Mouse (Mus musculus) ovary, postnatal 36 days (tissue): ENCODE data around the gene Itga3.

Source experiments
- DNase-seq: peaks from one replicate; pipeline ENCODE4 v3.0.0; 2022; ENCODE audit warnings: low spot score, mixed read lengths

Itga3 gene

GRCm38 (mm10) chr11:95096608-95097373 is 20.2 kb upstream of the Itga3 start:
- no peak for DNase-seq

- DNase-seq = no peak
Observed at GRCm38 (mm10) chr11:95095596-95095995, 19.0 kb upstream of the Itga3 start.

DNA sequence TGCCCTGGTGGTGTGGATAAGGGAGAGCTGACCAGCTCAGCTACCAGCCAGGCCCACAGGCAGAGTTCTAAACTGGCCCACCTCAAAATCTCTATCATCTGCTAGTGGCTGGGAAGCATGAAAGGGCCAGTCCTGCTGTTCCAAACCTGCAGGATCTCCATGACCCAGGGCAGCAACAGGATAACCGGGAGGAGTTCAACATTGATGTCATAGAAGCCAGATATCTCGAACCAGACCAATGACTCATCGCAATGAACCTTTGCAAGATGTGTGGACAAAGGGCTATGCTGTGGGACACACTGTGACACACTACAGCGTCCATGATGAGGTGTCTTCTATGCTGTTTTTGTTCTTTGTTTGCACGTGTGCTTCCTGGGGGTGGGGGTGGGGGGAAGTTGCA is 16.5 kb upstream of the Itga3 start:
- DNase-seq = no peak

DNA sequence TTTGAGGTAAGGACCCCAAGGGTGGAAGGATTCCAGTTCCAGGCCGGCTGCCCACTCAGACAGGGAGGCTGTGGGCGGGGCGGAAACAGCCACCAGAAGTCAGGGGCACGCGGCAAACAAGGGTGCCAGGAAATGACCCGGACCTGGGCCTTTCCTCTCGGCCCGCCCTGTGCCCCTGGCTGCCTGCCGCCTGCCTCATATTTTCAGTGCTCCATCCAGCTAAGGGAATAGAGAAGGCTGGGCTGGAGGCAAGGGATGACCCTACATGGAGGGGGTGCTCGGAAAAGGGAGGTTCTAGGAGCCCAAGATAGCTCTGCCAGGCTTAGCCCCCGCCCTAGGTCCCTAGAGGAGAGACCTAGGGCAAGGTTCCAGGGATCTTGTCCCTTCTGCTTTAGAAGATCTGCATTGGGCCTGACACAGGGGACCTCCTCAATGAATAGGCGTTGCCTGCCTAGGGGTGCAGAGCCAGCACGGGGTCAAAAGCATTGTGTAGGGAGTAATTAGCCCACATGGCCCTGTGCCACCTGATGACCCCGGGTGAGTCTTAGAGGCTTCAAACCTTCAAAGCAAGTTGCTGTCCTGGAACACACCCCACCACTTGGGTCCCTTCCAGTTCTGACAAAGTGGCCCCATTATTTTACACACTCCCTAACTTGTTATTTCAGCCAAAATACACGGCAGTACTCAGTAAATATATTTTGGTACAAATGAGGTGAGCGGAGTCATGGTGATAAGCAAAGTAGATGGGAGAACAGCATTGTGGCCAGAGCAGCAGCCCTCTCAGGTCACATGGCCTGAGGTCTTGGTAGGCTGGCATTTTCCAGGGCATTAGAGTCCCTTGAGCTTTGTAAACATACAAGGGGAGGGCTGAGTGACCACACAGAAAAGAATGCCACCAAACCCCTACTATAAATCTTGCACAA is 12.5 kb upstream of the Itga3 start:
- DNase-seq = peak; percentile 31

DNA sequence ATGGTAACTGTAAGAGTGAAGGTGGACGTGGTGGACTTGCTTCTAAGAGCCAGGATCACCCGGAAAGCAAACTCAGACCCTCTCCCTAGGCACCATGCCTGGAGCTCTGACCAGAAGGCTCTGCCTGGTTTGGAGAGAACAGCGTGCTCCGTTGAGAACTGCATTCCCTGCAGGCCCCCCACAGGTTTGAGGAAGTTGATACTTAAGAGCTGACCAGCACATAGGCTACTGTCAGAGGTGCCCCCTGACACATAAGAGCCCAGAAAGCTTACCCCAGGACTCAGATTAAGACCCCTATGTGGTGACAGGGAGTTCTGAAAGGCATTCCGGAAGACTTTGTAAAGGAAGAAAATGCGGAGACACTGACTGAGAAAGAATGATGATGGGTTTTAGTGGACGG is 11.7 kb upstream of the Itga3 start:
- no peak for DNase-seq

DNA sequence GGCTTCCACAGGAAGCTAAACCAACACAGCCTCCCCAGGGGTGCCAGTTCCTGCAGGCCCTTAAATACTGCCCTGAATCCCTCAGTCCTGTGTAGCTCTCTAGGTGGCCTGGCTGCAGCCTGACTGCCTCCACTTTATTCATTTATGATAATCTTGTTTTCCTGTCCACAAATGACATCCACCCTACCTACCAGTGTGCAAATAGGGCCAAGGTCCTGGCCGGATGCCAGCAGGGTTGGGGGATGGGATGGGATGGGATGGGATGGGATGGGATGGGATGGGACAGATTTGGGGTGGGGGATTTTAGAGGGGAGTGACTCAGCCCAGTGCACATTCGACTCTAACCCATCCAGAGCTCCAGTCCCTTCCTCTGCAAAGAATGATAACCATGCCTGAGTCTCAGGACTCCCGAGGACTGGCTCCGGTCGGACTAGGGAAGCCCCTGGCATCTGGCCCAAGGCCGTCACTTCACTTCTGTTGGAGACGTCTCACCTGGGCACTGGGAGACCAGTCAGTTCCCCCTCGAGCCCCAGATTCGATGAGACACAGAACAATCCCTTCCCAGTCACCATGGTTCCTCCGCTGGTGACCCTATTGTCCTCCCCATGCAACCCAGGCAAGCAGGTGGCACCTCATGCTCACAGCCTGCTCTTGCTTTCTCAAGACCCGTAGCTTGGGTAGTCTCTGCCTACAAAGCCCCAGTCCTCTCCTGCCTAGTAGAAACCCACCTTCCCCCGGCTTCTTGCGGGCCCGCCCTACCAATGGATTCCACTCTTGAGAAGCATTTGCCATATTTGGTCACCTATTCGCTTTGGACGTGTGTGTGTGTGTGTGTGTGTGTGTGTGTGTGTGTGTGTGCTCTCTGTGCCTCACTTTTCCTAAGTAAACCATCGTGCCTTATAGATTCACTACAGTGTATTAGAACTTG is 11.0 kb upstream of the Itga3 start:
- no peak for DNase-seq

- no peak for DNase-seq
Observed at GRCm38 (mm10) chr11:95086229-95086628, 9.6 kb upstream of the Itga3 start.

DNA sequence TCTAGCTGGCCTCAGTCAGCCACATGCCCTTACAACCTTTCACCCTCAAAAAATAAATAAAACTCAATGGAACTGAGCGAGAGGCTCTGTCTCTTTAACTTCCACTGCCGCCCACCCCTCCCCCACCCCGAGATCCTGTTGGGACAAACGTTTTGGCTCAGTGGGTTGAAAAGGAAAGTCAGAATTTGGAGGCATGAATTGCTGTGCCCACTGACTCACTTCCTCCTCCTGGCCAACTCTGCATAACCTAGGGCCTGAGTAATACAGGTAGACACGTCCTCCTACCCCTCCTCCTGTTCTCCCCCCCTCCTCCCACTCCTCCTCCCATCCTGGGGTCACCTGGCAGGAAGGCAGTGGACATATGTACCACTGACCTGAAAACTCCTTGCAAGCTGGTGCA is 9.1 kb upstream of the Itga3 start:
- DNase-seq = no peak

DNA sequence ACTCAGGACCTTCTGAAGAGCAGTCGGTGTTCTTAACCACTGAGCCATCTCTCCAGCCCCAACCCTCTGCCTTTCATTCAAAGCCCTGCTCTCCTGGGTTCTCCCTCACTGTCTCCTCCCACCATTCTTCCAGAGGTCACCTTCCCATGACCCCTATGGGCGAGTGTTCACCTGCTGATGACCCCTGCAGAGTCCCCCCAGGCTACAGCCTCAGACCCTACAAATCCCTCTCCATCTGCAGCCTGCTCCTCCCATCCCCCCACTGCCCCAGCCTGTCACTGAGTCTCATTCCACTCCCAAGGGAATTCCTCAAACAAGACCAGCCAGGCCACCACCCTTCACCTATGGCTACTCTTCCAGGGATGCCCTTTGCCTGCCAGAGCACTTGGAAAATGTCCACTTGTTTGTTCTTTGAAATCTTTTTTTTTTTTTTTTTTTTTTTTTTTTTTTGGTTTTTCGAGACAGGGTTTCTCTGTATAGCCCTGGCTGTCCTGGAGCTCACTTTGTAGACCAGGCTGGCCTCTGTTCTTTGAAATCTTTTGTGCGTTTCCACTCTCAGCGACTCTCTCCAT is 8.3 kb upstream of the Itga3 start:
- no peak for DNase-seq

GRCm38 (mm10) chr11:95084175-95084574 is 7.6 kb upstream of the Itga3 start:
- DNase-seq = no peak

- no peak for DNase-seq
Observed at GRCm38 (mm10) chr11:95082896-95083295, 6.3 kb upstream of the Itga3 start.

GRCm38 (mm10) chr11:95080783-95081182 is 4.2 kb upstream of the Itga3 start:
- no peak for DNase-seq

GRCm38 (mm10) chr11:95079256-95079875 is 2.8 kb upstream of the Itga3 start:
- DNase-seq = no peak

GRCm38 (mm10) chr11:95077956-95078355 is 1.4 kb upstream of the Itga3 start:
- DNase-seq = no peak

GRCm38 (mm10) chr11:95076041-95076535 is 513 bp downstream of the Itga3 start:
- peak; percentile 55 for DNase-seq

- no peak for DNase-seq
Observed at GRCm38 (mm10) chr11:95075197-95076040, 1.2 kb downstream of the Itga3 start.

- no peak for DNase-seq
Observed at GRCm38 (mm10) chr11:95074694-95075093, 1.9 kb downstream of the Itga3 start.

- no peak for DNase-seq
Observed at GRCm38 (mm10) chr11:95073835-95074234, 2.8 kb downstream of the Itga3 start.

- DNase-seq = peak; percentile 30
Observed at GRCm38 (mm10) chr11:95072804-95073203, 3.8 kb downstream of the Itga3 start.

DNA sequence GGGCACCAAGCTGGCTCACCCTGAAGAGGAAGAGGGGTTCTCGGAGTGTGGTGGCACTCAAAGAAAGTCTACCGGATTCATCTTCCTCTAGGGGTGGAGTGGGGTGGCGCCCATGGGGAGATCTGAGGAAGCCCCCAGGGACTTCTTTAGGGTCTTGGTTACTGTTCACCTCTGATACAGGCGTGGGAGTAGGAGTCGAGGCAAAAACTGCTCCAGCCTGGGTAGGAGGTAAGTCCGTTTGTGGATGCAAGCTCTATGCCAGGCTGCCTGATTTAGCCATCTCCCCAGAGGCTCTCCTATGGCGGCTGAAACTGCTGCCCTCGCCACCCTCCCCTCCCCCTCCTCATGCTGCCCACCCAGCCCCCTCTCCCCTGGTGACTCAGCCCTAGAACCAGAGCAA is 4.5 kb downstream of the Itga3 start:
- no peak for DNase-seq
